Comparison of ENCODE assay signal across 31 mouse cellular contexts in the genomic region with DNA sequence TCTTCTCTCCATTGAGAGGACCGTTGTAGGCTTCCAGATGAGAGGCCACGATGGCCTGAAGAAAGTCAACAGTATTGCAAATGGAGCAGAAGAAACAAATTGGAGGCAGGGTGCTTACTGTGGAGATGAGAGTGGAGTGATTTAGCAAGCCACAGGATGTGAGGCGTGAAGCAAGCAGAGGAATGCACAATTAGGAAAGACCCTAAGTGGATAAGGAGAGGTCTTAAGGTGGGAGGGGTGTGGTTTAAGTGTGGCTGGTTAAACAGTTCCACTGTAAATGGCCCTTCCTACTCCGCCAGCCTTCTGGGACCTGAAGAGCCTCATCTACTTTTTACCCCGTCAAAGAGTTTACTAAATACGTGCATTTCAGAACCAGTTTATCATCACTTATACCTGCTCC. TPM values are rescaled to one million over a fixed set of nuclear protein-coding genes. Genes with fewer than 3 reads are reported as not detected.
DNase-seq lines count a peak whose midpoint lies in the region; ATAC-seq and TF ChIP-seq lines count a peak whose summit lies in the region.
"Had no signal": no experiment of that assay in that cellular context is flagged by ENCODE, and none has a peak within 500 bp of the region (broad histone marks: within the 10 kb centered on the region; RNA-seq: fewer than 3 reads in every experiment).

No protein-coding gene starts in this region.

- no peak for TF ChIP-seq POLR2A in lung, adult 2 months (IDR thresholded peaks at IDR 0.05; ENCODE audit: borderline replicate concordance, extremely low read depth, low read depth, low read length)

- H3K4me2 ChIP-seq in stomach, postnatal 0 days (replicated peaks; ENCODE audit: low read depth): no peak overlapping the region
- no peak overlapping the region for H3K4me2 ChIP-seq in hindbrain, embryonic 16.5 days (ENCODE audit: low read length)
- H3K4me2 ChIP-seq: embryonic facial prominence, embryonic 13.5 days; forebrain, embryonic 12.5 days; forebrain, embryonic 15.5 days; heart, embryonic 13.5 days; hindbrain, embryonic 12.5 days; hindbrain, embryonic 15.5 days had no signal

- TF ChIP-seq EP300 in stomach, postnatal 0 days (optimal IDR thresholded peaks at IDR 0.05): no peak

- no peak for TF ChIP-seq CTCF in lung, adult 2 months (IDR thresholded peaks at IDR 0.05; ENCODE audit: insufficient read depth, low read length)
- no peak for TF ChIP-seq CTCF in stomach, postnatal 0 days (IDR thresholded peaks at IDR 0.05; ENCODE audit: low read depth)

- 61% methylated on average over 6 of the region's 6 CpGs for WGBS in lung, adult 2 months
- 76% methylated on average over 6 of the region's 6 CpGs for WGBS in stomach, postnatal 0 days
- WGBS in hindbrain, embryonic 16.5 days: 79% methylated on average over 6 of the region's 6 CpGs

- H3K36me3 ChIP-seq in stomach, postnatal 0 days (ENCODE audit: control insufficient read depth, insufficient read depth, low read length): no peaks in the 10 kb centered on the region
- H3K36me3 ChIP-seq in hindbrain, embryonic 16.5 days (ENCODE audit: control insufficient read depth, insufficient read depth, low read length): no peaks in the 10 kb centered on the region
- H3K36me3 ChIP-seq: embryonic facial prominence, embryonic 10.5 days; embryonic facial prominence, embryonic 13.5 days; forebrain, embryonic 12.5 days; forebrain, embryonic 15.5 days; G1E; heart, embryonic 10.5 days; heart, embryonic 13.5 days; hindbrain, embryonic 12.5 days; hindbrain, embryonic 15.5 days had no signal

- DNase-seq in lung, adult 18-20 months: peak; percentile 50 to 73
- DNase-seq in lung, adult 2 months: no peak
- peak; percentile 62 for DNase-seq in lung, postnatal 10 days
- peak; percentile 80 for DNase-seq in lung, postnatal 36 days
- DNase-seq in stomach, postnatal 0 days (ENCODE audit: low spot score): no peak
- DNase-seq in heart, postnatal 36 days: no peak
- DNase-seq in adrenal gland, adult (ENCODE audit: inconsistent age in 2 of 2, low spot score in 1 of 2): no peak
- DNase-seq: adrenal gland, adult 8-10 months; adrenal gland, postnatal 25 days; B cell, adult 2 months; cerebellum, adult 11-12 months; cerebellum, adult 8-10 months; cerebellum, postnatal 10 days; cerebellum, postnatal 36 days; embryo, embryonic 11 days; gastrocnemius, postnatal 25 days; heart, adult 2 months; heart, postnatal 14 days had no signal

- no peak overlapping the region for H3K4me3 ChIP-seq in lung, adult 2 months (replicated peaks; ENCODE audit: extremely low read depth, low read depth, low read length)
- H3K4me3 ChIP-seq in stomach, postnatal 0 days (ENCODE audit: low read depth, low read length): no peak overlapping the region
- H3K4me3 ChIP-seq in hindbrain, embryonic 16.5 days (ENCODE audit: low read length): no peak overlapping the region
- H3K4me3 ChIP-seq: embryonic facial prominence, embryonic 10.5 days; embryonic facial prominence, embryonic 13.5 days; erythroblast, embryonic 14.5 days; forebrain, embryonic 12.5 days; forebrain, embryonic 15.5 days; heart, adult 2 months; heart, embryonic 10.5 days; heart, embryonic 13.5 days; hindbrain, embryonic 12.5 days; hindbrain, embryonic 15.5 days had no signal

- no peaks in the 10 kb centered on the region for H3K9me3 ChIP-seq in stomach, postnatal 0 days (ENCODE audit: control insufficient read depth, low read length)
- no peaks in the 10 kb centered on the region for H3K9me3 ChIP-seq in hindbrain, embryonic 16.5 days (ENCODE audit: control insufficient read depth, low read length)
- H3K9me3 ChIP-seq: embryonic facial prominence, embryonic 10.5 days; embryonic facial prominence, embryonic 13.5 days; forebrain, embryonic 12.5 days; forebrain, embryonic 15.5 days; heart, embryonic 10.5 days; heart, embryonic 13.5 days; hindbrain, embryonic 12.5 days; hindbrain, embryonic 15.5 days had no signal

- no peak overlapping the region for H3K27ac ChIP-seq in stomach, postnatal 0 days (replicated peaks)
- H3K27ac ChIP-seq in hindbrain, embryonic 16.5 days (ENCODE audit: low read depth, low read length): no peak overlapping the region
- H3K27ac ChIP-seq: embryonic facial prominence, embryonic 10.5 days; embryonic facial prominence, embryonic 13.5 days; forebrain, embryonic 12.5 days; forebrain, embryonic 15.5 days; heart, adult 2 months; heart, embryonic 10.5 days; heart, embryonic 13.5 days; hindbrain, embryonic 12.5 days; hindbrain, embryonic 15.5 days had no signal

- ATAC-seq in stomach, postnatal 0 days (ENCODE audit: low FRiP score, low TSS enrichment): no peak
- ATAC-seq in hindbrain, embryonic 16.5 days: no peak
- ATAC-seq: forebrain, embryonic 15.5 days; Patski had no signal

- H3K9ac ChIP-seq in stomach, postnatal 0 days (ENCODE audit: low read length): no peak overlapping the region
- H3K9ac ChIP-seq in hindbrain, embryonic 16.5 days (ENCODE audit: low read depth, low read length): no peak overlapping the region
- H3K9ac ChIP-seq: embryonic facial prominence, embryonic 13.5 days; forebrain, embryonic 12.5 days; forebrain, embryonic 15.5 days; heart, embryonic 13.5 days; hindbrain, embryonic 12.5 days; hindbrain, embryonic 15.5 days had no signal

- intact Hi-C loops in heart, postnatal 36 days (cut with DNase I): no loop called here

- peaks cover 6% of the 10 kb centered on the region for H3K4me1 ChIP-seq in lung, adult 2 months (ENCODE audit: control insufficient read depth, insufficient read depth, low read length)
- no peaks in the 10 kb centered on the region for H3K4me1 ChIP-seq in stomach, postnatal 0 days (replicated peaks; ENCODE audit: control insufficient read depth, insufficient read depth)
- H3K4me1 ChIP-seq in hindbrain, embryonic 16.5 days (ENCODE audit: control insufficient read depth, insufficient read depth, low read depth, low read length): peaks cover 13% of the 10 kb centered on the region

- no peaks in the 10 kb centered on the region for H3K27me3 ChIP-seq in stomach, postnatal 0 days (ENCODE audit: control insufficient read depth, insufficient read depth, low read length)
- H3K27me3 ChIP-seq in hindbrain, embryonic 16.5 days (replicated peaks; ENCODE audit: control insufficient read depth, insufficient read depth, low read length): no peaks in the 10 kb centered on the region
- H3K27me3 ChIP-seq: CH12.LX; forebrain, embryonic 15.5 days; heart, embryonic 13.5 days; hindbrain, embryonic 12.5 days; hindbrain, embryonic 15.5 days; Patski had no signal

RNA-seq across cellular contexts. Expression of a gene that starts 3.2 kb away (rescaled TPM):
- polyA plus RNA-seq in lung, adult 2 months (2012; rRNA removed): 39.9 and 52.3 TPM in 2 replicates
- 12.8 and 13.5 TPM in 2 replicates for polyA plus RNA-seq in stomach, postnatal 0 days (2015; fragmentation: Nextera tagmentation; extraction: Ambion mirVana)
- 100 to 1,000 TPM; 109 to 112 TPM for total RNA-seq in heart, postnatal 36 days (2021)
- 8.0 and 8.9 TPM in 2 replicates for polyA plus RNA-seq in hindbrain, embryonic 16.5 days (2015; fragmentation: Nextera tagmentation; extraction: Ambion mirVana)
- total RNA-seq: CH12.LX had no signal
- polyA plus RNA-seq: G1E had no signal

Comparison
In these comparisons a context has a peak if more than half of its experiments do, and no peak if none do; other contexts are left out.
1. DNase-seq: peak in lung, adult 18-20 months (2 of 2), lung, postnatal 10 days (single experiment) and lung, postnatal 36 days (single experiment); none in lung, adult 2 months (single experiment), stomach, postnatal 0 days (single experiment), heart, postnatal 36 days (0 of 2) and adrenal gland, adult (0 of 2).